Mouse (Mus musculus): Measurements from ENCODE around the gene Sardh. TPM values are rescaled to one million over a fixed set of nuclear protein-coding genes. Genes with fewer than 3 reads are reported as not detected.

Sardh gene
- polyA plus RNA-seq, 1 experiment from 2014 or later, result 18.2 TPM

GRCm38 (mm10) chr2:27223012-27223421 lies 25.1 kb downstream of the Sardh start:
- H3K27ac ChIP-seq (replicated peaks), result no peak overlapping the region
- peaks cover 33% of the 10 kb centered on the region for H3K36me3 ChIP-seq
- 84% methylated on average over 7 of the region's 7 CpGs for WGBS
- no peak for ATAC-seq (ENCODE audit: extremely low read depth, insufficient number of reproducible peaks, low FRiP score, low TSS enrichment)
- H3K27me3 ChIP-seq (replicated peaks), result peaks cover 5% of the 10 kb centered on the region; the same call in 1 of the 2 replicates
- no peak overlapping the region for H3K9ac ChIP-seq
- H3K9me3 ChIP-seq, result no peaks in the 10 kb centered on the region
- no peak overlapping the region for H3K4me2 ChIP-seq
- H3K4me1 ChIP-seq, result peaks cover 18% of the 10 kb centered on the region
- no peak overlapping the region for H3K4me3 ChIP-seq

GRCm38 (mm10) chr2:27218569-27218968 lies 29.6 kb downstream of the Sardh start:
- Histone ChIP-seq H3K27ac (replicated peaks) (peak overlapping the region; percentile 88), H3K9ac (no peak overlapping the region), H3K4me2 (no peak overlapping the region), H3K9me3 (no peaks in the 10 kb centered on the region), H3K4me1 (peaks cover 36% of the 10 kb centered on the region), H3K36me3 (peaks cover 11% of the 10 kb centered on the region; the same call in 1 of the 2 replicates), H3K4me3 (no peak overlapping the region), H3K27me3 (replicated peaks) (no peaks in the 10 kb centered on the region; the same call in 1 of the 2 replicates)
- ATAC-seq (ENCODE audit: extremely low read depth, insufficient number of reproducible peaks, low FRiP score, low TSS enrichment), result no peak
- 71% methylated on average over 8 of the region's 8 CpGs for WGBS

- Histone ChIP-seq H3K9me3 (no peaks in the 10 kb centered on the region), H3K4me3 (no peak overlapping the region), H3K4me2 (no peak overlapping the region), H3K36me3 (peaks cover 6% of the 10 kb centered on the region; the same call in 1 of the 2 replicates), H3K27me3 (replicated peaks) (no peaks in the 10 kb centered on the region; the same call in 1 of the 2 replicates), H3K4me1 (peaks cover 40% of the 10 kb centered on the region), H3K9ac (peak overlapping the region; percentile 56; the same call in 1 of the 2 replicates), H3K27ac (replicated peaks) (peak overlapping the region; percentile 88)
- peak; percentile 65; the same call in 1 of the 2 replicates for ATAC-seq (ENCODE audit: extremely low read depth, insufficient number of reproducible peaks, low FRiP score, low TSS enrichment)
- 39% methylated on average over 2 of the region's 2 CpGs for WGBS
Observed at GRCm38 (mm10) chr2:27218121-27218544, 30.0 kb downstream of the Sardh start.

GRCm38 (mm10) chr2:27215537-27215936 lies 32.6 kb downstream of the Sardh start:
- no peaks in the 10 kb centered on the region for H3K27me3 ChIP-seq (replicated peaks)
- no peak overlapping the region for H3K27ac ChIP-seq (replicated peaks)
- peaks cover 66% of the 10 kb centered on the region for H3K4me1 ChIP-seq
- H3K36me3 ChIP-seq, result no peaks in the 10 kb centered on the region; the same call in 1 of the 2 replicates
- H3K9me3 ChIP-seq, result no peaks in the 10 kb centered on the region
- no peak overlapping the region for H3K4me3 ChIP-seq
- no peak overlapping the region for H3K9ac ChIP-seq
- ATAC-seq (ENCODE audit: extremely low read depth, insufficient number of reproducible peaks, low FRiP score, low TSS enrichment), result no peak
- no peak overlapping the region for H3K4me2 ChIP-seq
- WGBS, result 75% methylated on average over 2 of the region's 2 CpGs

- Histone ChIP-seq H3K4me2 (no peak overlapping the region), H3K9ac (peak overlapping the region; percentile 56), H3K4me3 (no peak overlapping the region), H3K36me3 (no peaks in the 10 kb centered on the region), H3K9me3 (no peaks in the 10 kb centered on the region), H3K27ac (replicated peaks) (peak overlapping the region; percentile 62), H3K4me1 (peaks cover 78% of the 10 kb centered on the region), H3K27me3 (replicated peaks) (no peaks in the 10 kb centered on the region)
- ATAC-seq (ENCODE audit: extremely low read depth, insufficient number of reproducible peaks, low FRiP score, low TSS enrichment), result no peak
- 75% methylated on average over 8 of the region's 8 CpGs for WGBS
Observed at GRCm38 (mm10) chr2:27211966-27212893, 35.9 kb downstream of the Sardh start.

- H3K4me1 ChIP-seq, result peaks cover 87% of the 10 kb centered on the region
- no peak for ATAC-seq (ENCODE audit: extremely low read depth, insufficient number of reproducible peaks, low FRiP score, low TSS enrichment)
- WGBS, result 69% methylated on average over 12 of the region's 12 CpGs
Observed at GRCm38 (mm10) chr2:27210676-27211210, 37.4 kb downstream of the Sardh start.

GRCm38 (mm10) chr2:27210255-27210654 lies 37.9 kb downstream of the Sardh start:
- H3K36me3 ChIP-seq, result no peaks in the 10 kb centered on the region
- 24% methylated on average over 7 of the region's 7 CpGs for WGBS
- ATAC-seq (ENCODE audit: extremely low read depth, insufficient number of reproducible peaks, low FRiP score, low TSS enrichment), result no peak
- peak overlapping the region; percentile 93 for H3K27ac ChIP-seq (replicated peaks)
- H3K9me3 ChIP-seq, result no peaks in the 10 kb centered on the region
- peaks cover 92% of the 10 kb centered on the region for H3K4me1 ChIP-seq
- 0 out of 2 replicates have a peak overlapping the region, but pooled peaks have one; percentile 33 for H3K4me2 ChIP-seq
- H3K4me3 ChIP-seq, result no peak overlapping the region
- H3K9ac ChIP-seq, result peak overlapping the region; percentile 50
- H3K27me3 ChIP-seq (replicated peaks), result no peaks in the 10 kb centered on the region

More at GRCm38 (mm10) chr2:27210676-27211210, 37.4 kb downstream of the Sardh start:
- Histone ChIP-seq H3K4me2 (no peak overlapping the region), H3K27ac (replicated peaks) (peak overlapping the region; percentile 93), H3K9me3 (no peaks in the 10 kb centered on the region), H3K9ac (peak overlapping the region; percentile 50), H3K4me3 (no peak overlapping the region), H3K27me3 (replicated peaks) (no peaks in the 10 kb centered on the region), H3K36me3 (no peaks in the 10 kb centered on the region)

- Histone ChIP-seq H3K9ac (peak overlapping the region; percentile 70), H3K36me3 (no peaks in the 10 kb centered on the region), H3K4me2 (peak overlapping the region; percentile 33), H3K9me3 (no peaks in the 10 kb centered on the region), H3K4me1 (peaks cover 96% of the 10 kb centered on the region), H3K27me3 (replicated peaks) (no peaks in the 10 kb centered on the region), H3K4me3 (no peak overlapping the region), H3K27ac (replicated peaks) (peak overlapping the region; percentile 93)
- 7% methylated on average over 5 of the region's 5 CpGs for WGBS
- peak; percentile 35; the same call in 1 of the 2 replicates for ATAC-seq (ENCODE audit: extremely low read depth, insufficient number of reproducible peaks, low FRiP score, low TSS enrichment)
Observed at GRCm38 (mm10) chr2:27209816-27210215, 38.3 kb downstream of the Sardh start.

GRCm38 (mm10) chr2:27209370-27209769 lies 38.8 kb downstream of the Sardh start:
- Histone ChIP-seq H3K4me3 (no peak overlapping the region), H3K4me2 (peak overlapping the region; percentile 33), H3K9ac (peak overlapping the region; percentile 70), H3K27ac (replicated peaks) (peak overlapping the region; percentile 93), H3K27me3 (replicated peaks) (no peaks in the 10 kb centered on the region), H3K36me3 (no peaks in the 10 kb centered on the region), H3K9me3 (no peaks in the 10 kb centered on the region), H3K4me1 (peaks cover 95% of the 10 kb centered on the region)
- ATAC-seq (ENCODE audit: extremely low read depth, insufficient number of reproducible peaks, low FRiP score, low TSS enrichment), result no peak
- 42% methylated on average over 9 of the region's 9 CpGs for WGBS

- Histone ChIP-seq H3K9me3 (no peaks in the 10 kb centered on the region), H3K36me3 (no peaks in the 10 kb centered on the region), H3K4me1 (peaks cover 93% of the 10 kb centered on the region), H3K27ac (replicated peaks) (peak overlapping the region; percentile 93), H3K27me3 (replicated peaks) (no peaks in the 10 kb centered on the region), H3K9ac (no peak overlapping the region), H3K4me2 (no peak overlapping the region), H3K4me3 (no peak overlapping the region)
- ATAC-seq (ENCODE audit: extremely low read depth, insufficient number of reproducible peaks, low FRiP score, low TSS enrichment), result no peak
- WGBS, result 84% methylated on average over 5 of the region's 5 CpGs
Observed at GRCm38 (mm10) chr2:27207126-27207525, 41.0 kb downstream of the Sardh start.

GRCm38 (mm10) chr2:27206128-27206797 lies 41.9 kb downstream of the Sardh start:
- Histone ChIP-seq H3K27ac (replicated peaks) (peak overlapping the region; percentile 93), H3K4me3 (no peak overlapping the region), H3K36me3 (no peaks in the 10 kb centered on the region), H3K27me3 (replicated peaks) (no peaks in the 10 kb centered on the region), H3K9me3 (no peaks in the 10 kb centered on the region), H3K4me1 (peaks cover 87% of the 10 kb centered on the region), H3K9ac (peak overlapping the region; percentile 51), H3K4me2 (peak overlapping the region; percentile 29)
- no peak for ATAC-seq (ENCODE audit: extremely low read depth, insufficient number of reproducible peaks, low FRiP score, low TSS enrichment)
- WGBS, result 42% methylated on average over 15 of the region's 15 CpGs

Measured in heart, embryonic 13.5 days (tissue).